Mouse (Mus musculus) gastrocnemius, adult 18-20 months (tissue): ENCODE data around the gene Slc45a2. TPM values are rescaled to one million over a fixed set of nuclear protein-coding genes. Genes with fewer than 3 reads are reported as not detected.
A peak's percentile ranks its signal among the peaks of the same experiment; 100 is the strongest.

Source experiments
- DNase-seq: peaks from one replicate; pipeline ENCODE4 v3.0.0; 2021; ENCODE audit warnings: low spot score
- total RNA-seq, 2 experiments: library from RNA; stranded (reverse); gene quantifications; 2 replicates each; pipeline ENCODE4 v1.2.3; 2021

Slc45a2 gene
- total RNA-seq, 2 experiments from 2014 or later = 0.11 TPM; not detected in 1

DNA sequence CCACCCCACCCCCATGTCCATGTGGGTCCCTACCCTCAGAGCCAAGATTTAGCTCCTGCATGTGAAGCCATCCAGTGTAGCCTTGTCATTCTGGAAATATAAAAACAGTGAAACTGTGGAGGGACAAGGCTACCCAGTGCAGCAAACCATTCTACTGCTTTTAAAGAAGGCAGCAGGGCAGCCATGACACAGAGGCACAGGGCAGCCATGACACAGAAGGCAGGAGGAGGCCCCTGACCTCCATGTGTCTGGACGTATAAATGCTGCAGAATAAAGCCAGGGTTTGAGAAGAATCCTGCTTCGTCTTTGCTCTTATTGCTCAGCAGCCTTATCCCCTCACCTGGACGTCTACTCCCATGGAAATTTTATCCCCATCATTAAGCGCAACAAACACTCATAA is 3.3 kb downstream of the Slc45a2 start:
- DNase-seq = no peak

DNA sequence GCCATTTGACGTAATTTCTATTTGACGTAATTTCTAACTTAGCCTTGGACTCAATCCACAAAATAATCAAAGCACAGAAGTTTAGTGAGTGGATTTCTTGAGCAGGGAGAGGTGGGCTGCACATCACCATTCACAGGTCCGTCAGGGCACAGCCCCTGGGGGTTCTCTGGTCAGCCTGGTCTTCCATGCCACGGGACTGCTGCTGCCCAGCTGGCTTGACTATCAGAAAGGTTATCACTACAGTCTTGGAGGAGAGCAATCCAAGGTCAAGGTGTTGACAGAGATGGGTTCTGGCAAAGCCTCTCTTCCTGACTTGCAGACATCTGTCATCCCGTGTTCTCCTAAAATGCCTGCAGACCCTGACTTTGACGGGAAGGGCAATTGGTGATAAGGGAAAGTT is 4.1 kb downstream of the Slc45a2 start:
- DNase-seq = no peak

DNA sequence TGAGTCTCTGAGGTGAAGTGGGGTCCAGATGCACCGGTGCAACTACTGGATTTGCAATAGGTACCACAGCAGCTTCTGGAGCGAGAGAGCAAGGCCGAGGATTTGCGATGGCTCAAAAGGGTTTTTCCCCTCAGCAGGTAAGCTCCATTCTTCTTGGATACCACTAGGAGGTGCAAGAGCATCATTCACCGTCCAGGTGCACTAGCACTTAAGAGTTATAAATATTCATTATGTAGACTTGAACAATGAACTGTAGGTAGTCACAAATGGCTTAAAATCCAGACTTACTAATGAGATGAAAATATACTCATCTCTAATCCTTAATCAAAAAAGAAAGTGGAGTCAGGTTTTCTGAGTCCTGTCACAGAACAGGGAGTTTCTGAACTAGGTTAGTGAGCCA is 8.2 kb downstream of the Slc45a2 start:
- no peak for DNase-seq

DNA sequence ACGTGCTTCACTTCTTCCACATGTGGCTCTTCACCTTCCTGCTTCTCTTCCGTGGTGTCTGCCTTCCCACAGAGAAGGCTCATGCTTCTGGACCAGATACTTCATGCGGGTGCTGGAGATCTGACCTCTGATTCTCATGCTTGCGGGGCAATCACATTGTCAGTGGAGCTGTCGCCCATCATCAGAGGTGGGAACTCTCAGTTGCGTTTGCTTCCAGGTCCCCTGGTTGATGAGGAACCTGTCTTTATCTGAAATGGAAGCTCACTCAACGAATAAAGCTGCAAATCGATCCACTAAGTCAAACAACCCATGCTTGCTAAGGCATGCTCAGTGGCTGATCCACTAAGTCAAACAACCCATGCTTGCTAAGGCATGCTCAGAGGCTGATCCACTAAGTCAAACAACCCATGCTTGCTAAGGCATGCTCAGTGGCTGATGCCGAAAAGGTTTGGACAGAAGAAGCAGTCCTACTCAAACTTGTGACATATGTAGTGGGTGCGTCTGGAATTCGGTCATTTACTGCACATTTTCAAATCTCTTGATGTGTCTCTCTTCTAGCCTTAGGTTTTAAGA is 10.5 kb downstream of the Slc45a2 start:
- no peak for DNase-seq

DNA sequence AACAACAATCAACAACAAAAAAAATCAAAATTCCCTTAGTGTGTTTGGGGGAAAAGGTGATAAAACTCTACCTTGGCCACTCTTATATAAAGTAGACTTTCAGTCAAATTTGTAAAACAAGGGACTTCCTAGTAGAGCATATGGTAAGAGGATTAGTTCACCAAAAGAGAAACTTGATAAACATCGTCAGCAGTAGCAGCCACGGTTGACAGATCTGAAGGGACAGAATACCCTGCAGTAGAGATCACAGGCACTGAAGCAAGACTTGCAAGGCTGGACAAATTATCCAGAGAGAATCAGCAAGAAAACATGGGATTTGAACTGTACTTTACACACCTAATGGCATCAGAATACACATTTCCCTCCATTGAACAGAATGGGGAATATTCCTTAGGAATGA is 14.4 kb downstream of the Slc45a2 start:
- DNase-seq = no peak

DNA sequence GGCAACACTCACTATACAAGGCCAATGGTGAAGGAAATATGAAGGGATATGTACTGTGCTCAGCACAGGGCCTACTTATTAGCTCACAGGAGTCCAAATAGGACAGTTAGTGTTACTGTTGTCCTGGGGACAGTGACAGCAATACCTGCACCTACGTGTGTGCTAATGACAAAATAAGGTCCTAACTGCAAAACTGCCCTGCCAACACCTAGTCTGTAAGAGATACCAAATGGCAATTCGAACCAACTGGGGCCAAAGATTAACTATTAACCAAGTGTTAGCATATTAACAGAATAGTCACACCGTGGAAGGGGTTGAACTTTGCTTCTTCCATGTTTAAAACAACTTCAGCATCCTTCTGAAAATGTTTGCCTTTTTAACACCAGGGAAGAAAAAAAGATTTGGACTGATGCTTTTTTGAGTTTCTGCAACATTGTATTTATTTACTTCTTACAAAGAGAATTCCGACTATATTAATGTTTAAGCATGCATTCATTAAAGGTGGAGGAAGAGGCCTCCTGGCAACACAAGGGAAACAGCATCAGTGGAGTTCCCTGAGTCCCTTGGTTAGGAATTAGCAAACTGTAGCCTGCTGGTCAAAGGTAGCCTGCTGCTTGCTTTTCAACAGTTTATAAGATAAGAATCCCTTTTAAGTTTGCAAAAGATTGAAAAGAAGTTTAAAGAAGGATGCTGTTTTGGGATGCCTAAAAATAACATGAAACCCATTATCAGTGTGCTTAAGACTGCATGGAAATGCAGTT is 26.5 kb downstream of the Slc45a2 start:
- DNase-seq = no peak

DNA sequence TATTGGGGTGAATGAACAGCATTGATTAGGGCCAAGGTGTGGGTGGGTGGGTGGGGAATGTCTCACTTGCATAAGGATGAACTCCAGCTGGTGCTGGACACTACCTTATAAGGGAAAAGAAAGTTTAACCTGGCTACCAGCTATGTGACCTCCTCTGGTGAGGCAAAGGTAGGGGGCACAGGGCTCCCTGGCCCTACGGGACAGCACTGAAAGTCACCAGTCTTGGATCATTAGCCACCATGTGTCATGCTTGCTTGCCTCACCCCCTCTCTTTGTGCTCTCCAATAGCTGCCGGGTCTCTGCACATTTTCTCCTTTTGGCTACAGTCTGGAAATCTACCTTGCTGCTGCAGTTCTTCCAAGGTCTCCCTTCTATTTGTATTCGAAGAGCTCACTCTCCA is 29.7 kb downstream of the Slc45a2 start:
- DNase-seq = no peak

DNA sequence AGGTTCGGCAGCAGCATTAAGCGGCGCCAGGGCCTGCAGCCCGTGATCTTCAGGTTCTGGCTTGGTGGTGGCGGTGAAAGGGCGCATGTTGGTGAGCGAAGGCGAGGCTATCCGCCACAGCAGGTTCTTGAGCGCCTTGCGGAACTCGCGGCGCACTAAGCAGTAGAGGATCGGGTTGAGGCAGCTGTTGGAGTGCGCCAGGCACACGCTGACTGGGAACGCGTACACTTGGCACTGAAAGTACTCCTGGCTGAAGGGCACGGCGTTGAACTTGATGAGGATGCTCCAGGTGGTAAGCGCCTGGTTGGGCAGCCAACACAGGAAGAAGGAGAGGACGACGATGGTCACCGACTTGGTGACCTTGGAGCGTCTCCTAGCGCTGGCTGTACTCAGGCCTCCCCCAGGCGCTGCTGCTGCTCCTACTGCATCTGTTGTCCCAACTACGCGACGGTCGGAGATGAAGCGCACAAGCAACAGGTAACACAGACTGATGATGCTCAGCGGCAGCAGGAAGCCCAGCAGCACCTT is 35.5 kb downstream of the Slc45a2 start:
- no peak for DNase-seq

DNA sequence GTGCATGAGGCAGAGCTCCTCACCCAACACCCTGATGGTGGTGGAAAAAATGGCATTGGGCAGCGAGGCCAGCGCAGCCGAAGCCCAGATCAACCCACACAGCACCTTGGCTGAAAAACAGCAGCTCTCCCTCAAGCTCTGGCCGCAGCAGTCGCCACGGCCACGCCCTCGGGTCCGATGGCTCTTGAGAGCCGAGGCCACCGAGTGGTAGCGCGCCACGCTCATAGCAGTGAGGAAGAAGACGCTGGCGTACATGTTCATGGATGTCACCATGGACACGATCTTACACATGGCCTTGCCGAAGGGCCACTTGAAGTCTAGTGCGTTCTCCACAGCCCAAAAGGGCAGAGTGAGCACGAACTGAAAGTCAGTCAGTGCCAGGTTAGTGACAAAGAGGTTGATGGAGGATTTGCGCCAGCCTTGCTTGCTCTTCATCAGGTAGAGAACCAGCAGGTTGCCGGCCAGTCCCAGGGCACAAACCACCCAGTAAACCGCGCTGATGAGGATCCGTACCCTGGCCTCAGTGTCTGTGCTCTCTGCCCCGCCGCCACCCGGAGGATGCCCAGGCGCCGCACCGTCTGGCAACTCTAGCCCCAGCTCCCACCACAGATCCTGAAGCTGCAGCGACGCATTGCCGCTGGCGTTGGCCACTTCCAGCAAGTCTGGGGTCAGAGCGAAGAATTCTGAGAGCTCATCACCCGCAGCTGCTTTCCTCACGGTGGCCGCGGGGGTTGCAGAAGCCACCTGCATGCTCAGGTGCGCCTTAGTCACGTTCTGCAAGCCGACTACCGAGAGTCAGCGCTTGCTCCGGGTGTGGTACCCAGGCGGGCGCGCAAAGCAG is 36.2 kb downstream of the Slc45a2 start:
- DNase-seq = no peak

DNA sequence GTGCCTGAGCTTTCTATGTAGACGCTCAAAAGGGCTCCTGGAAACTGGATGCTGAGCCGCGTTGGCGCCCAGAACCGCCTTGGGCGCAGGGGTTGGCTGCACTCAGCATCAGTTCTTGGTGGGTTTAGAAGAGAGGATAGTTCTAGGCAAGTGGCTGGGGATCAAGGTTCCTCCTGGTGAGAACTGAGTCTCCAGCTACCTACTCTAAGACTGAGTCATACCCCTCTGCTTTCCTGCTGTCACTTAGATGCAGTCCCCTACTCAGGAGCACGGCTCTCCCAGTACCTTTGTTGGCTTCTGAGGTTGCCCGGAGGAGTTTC is 36.8 kb downstream of the Slc45a2 start:
- DNase-seq = no peak

DNA sequence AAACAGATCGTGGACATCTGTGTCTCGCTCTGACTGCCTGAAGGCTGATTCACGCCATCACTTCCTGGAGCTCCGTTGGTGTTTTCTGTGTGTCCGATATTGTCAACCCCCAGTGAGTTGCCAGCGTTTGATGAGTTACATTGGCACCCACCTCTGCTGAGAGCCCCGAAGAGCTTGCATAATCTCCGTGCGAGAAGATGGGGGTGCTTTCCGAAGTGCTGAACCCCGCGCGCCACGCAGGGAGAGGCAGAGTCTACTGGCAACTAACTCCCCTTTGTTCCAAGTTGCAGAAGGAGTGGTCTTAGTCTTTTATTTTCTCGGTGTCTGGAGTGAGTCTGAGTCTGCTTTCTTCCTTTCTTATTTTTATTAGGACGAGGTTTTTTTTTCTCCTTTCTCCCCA is 37.2 kb downstream of the Slc45a2 start, which contains the start of gene Rxfp3:
Rxfp3 (minus strand) TSS at position 281 of the 400 bp plus-strand sequence.
- no peak for DNase-seq

DNA sequence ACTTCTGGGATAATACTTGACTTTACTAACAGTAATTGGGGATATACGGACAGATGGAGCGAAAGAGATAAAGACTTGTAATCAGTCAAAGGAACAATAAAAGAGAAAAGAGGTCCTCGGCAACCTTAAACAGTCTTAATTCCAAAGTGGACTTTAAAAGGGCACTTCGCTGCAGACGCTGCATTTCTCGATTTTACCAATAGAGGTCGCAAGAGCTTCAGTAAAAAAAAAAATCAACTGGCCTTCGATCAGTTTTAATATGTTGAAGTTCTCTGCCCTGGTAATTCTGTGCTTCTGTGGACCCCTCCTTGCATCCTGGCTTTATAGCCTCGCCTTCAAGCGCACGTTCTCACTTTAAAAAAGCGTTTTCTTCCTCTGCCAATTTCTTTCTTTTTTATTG is 38.0 kb downstream of the Slc45a2 start:
- DNase-seq = peak; percentile 49

DNA sequence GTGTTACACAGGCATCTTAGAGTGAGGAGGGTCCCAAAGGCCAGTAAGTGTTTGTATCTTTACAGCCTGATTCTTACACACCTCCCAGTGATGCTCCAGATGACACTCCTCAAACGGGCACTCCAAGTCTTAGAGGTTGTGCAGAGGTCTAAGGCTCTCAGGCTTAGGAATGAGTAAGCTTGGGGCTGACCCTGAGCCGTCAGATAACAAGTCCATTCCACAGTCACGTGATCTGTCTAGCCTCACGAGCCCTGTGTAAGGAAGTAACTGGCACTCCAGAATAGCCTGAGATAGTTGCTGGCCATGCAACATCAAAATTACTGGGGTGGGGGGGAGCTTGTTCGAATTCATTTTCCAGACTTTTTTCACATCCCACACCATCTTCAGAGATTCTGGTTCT is 39.5 kb downstream of the Slc45a2 start:
- no peak for DNase-seq

DNA sequence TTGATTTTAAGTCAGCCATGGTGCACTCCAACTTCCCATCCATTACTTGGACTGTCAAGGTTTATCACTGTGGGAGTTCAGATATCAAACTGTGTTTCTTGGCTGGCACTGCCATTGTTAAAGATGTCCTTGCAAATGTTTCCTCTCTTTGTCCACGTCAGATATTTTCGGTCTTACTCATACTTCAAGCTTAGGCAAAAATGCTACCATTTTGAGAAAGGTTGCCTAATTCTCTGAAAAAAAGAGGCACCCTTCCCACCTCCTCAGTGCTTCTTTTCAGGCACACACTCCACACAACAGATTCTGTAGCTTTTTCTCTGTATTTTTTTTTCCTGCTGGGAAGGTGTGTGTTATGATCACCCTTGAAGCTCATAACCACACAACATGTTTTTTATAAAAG is 40.7 kb downstream of the Slc45a2 start:
- no peak for DNase-seq

DNA sequence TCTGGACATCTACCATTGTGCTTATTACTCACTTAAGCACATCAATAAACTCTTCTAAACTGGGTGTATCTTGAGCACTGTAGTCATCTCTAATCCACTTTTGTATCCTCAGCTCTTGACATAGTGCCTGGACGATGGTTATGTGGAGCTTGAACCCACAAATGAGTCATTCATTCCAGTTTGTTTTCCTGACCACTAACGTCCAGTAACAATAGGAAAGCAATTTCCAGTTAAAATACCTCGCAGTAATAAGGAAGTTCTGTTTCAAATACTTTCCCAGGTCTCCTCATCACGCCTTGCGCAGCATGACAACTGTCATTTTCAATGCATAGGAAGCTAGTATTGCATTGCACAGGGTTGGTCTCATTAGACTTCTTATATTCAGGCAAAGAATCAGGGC is 42.3 kb downstream of the Slc45a2 start:
- DNase-seq = no peak

DNA sequence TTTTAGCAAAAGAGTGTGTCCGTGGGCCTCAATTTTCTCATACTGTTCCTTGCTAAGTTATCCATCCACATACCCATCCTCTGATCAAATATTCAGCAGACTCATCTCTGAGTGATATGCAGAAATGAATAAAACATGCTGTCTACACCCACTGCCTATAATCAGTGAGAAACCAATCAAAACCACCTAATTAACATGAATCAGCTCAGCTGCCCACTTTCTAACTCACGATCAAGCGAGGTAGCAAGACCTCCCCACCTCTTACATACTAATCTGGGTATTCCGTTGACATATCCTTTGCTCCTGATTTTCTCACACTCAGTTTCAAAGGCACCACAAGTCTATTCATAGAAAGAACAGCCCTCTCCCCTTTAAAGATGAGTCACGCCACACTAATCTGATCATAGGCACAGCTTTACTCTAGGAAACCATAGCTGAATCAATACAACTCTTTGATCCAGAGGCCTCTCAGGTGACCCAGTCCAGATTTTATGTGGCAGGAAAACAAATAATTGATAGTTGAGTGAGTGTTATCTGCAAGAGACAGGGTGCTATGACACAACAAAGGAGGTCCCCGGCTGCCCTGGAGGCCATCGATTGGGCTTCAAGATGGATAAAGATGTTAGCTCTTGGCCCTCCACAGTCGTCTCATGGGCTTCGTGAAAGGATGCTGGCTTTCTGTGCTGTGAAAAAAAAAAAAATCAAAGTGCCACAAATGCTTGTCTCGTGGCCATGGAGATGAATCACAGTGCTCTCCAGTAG is 53.3 kb downstream of the Slc45a2 start:
- DNase-seq = no peak

DNA sequence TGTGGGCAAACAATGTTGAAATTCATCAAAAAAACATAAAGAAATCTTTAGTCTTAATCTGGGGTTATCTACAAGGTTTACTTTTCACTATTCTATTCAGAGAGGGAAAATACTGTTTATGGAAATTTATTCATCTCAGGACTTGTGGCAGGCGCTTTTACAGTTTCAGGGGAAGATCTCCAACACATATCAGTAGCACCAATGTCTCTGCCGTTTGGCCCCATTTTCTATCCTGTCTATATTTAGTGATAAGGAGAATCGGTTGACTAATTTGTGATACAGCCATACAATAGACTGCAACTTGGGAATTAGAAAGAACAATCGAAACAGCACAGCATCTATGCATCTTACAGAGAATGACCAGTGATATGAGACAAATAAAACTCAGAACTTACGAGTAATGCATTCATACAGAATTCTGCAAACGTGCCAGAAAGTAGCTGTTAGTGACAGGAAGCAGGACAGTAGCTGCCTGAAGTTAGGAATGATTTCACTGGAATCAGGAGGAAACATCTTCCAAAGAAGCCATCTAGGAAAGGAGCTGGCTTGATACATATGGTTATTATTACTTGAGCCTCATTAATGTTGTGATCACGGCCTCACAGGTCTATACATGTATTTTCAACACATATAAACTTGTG is 54.0 kb downstream of the Slc45a2 start:
- DNase-seq = no peak

DNA sequence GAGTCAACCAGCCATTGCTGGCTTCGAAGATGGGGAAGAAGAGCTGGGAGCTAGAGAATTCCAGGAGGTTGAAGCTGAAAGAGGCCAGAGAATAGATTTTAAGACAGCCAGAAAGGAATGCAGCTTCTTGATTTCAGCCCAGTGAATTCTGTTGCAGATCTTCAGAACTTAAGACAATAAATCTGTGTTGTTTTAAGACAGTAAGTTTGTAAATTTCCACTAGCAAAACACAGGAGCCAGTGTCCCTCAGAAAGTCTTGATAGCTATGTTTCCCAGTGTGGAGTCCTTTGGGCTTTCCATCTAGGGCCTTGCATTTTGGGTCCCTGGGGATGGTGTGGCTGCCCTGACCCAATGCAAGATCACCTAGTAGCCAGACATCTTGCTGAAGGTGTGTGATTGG is 62.4 kb downstream of the Slc45a2 start:
- DNase-seq = no peak

DNA sequence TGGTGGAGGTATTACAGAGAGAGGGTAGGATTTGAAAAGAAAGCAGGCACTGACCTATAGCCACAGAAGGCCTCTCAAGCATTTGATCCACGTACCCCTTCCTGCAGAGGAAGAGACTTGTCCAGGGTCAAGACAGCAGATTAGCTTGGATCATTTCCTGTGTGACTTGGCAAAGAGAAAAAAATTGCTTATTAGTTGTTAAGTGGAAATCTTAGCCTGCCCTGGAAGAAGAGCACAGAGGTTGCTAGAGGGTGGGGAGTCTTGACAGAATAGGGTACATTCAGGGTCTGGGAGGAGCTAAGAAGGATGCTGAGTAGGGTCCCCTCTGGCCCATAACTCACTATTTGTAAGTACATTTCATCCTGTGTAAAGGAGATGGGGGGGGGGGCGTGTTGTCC is 63.6 kb downstream of the Slc45a2 start:
- peak; percentile 42 for DNase-seq

DNA sequence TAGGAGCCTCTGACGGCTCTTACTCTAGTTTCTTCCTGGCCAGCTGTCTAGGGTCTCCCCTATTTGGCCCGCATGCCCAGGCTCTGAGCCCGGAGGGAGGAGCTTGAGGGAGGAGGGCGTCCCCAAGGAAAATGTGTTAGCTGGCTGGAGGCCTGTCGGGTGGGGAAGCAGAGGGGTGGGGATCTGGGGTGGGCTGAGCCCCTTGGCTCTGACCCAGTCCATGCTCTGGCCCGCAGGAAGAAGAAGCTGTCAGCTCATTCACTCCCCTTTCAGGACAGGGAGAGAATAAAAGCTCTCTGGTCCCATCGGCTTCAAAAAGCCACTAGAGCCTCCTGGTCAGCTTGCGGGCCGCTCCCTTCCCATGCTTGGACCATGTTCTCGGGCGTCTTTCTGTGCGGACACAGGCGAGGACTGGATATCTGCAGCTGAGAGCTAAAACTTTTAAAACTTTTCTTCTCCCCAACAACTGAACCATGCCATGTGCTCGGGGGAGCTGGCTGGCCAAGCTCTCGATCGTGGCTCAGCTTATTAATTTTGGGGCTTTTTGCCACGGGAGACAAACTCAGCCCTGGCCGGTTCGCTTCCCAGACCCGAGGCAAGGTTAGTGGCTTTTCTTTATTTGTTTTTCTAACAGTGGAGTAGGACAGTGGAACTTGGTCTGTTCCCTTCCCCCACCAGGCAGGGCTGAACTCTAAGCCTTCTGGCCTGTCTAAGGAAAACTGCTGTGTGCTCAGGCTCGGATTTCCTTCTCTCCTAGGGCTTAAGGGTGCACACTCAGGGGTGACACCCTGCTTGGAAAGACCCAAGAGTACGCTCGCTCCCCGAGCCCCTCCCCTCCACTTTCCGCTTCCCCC is 64.3 kb downstream of the Slc45a2 start, which contains the start of gene Adamts12:
Adamts12 (plus strand) TSS at position 233 of the 854 bp plus-strand sequence.
- DNase-seq = peak; percentile 78
